Mouse (Mus musculus): ENCODE measurements around the gene Plekho1. TPM values are rescaled to one million over a fixed set of nuclear protein-coding genes. Genes with fewer than 3 reads are reported as not detected.

The Plekho1 gene
- polyA plus RNA-seq, 1 experiment from 2014 or later, result 76.1 TPM

DNA sequence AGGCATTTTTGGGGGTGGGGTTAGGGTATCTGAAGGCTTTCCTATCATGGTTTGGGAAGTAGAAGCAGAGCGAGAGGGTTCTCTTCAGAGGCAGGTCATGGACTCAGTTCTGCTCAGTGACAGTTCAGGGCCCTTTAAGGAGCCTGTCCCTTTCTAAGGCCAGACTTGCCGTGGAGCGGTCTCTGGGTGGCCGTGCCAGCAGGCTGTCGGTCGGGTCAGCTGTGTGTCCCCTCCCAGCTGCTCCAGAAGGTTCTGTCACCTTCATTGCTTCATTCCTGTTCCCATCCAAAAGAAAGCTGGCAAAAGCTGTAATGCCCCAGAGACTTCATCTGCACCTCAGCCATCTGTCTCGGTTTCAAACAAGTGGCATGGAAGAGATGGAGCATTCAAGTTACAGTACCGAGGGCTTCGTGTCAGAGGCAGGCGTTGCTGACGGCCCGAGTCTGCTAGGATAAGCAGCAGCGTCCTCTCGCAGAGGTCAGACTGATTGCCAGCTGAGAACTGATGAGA is 50.0 kb downstream of the Plekho1 start:
- H3K36me3 ChIP-seq, result peaks cover 67% of the 10 kb centered on the region
- no peak overlapping the region for H3K4me3 ChIP-seq
- H3K27ac ChIP-seq (ENCODE audit: poor library complexity, severe bottlenecking), result peak overlapping the region; percentile 47
- H3K4me1 ChIP-seq (replicated peaks), result 0 out of 2 replicates have a peak, but pooled peaks cover 4% of the 10 kb centered on the region
- WGBS, result 57% methylated on average over 14 of the region's 14 CpGs
- H3K27me3 ChIP-seq (replicated peaks), result no peaks in the 10 kb centered on the region
- H3K9ac ChIP-seq, result 0 out of 2 replicates have a peak overlapping the region, but pooled peaks have one; percentile 47
- ATAC-seq (ENCODE audit: insufficient number of reproducible peaks, low FRiP score), result no peak
- no peak overlapping the region for H3K4me2 ChIP-seq
- H3K9me3 ChIP-seq (replicated peaks), result no peaks in the 10 kb centered on the region

DNA sequence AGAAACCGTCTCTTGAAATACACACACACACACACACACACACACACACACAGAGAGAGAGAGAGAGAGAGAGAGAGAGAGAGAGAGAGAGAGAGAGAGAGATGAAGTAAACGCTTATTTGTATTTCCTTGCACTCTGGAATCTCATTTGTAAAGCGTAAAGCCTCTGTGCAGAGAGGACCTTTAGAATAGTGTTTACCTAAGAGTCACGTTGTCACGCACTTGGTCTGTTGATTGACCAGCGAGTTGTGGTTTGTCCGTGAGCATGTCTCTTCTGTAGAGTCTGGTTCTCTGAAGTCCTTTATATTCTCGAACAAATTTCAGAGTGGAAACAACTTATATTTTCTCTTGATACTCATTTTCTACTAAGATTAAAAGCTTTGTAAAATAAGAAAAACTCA is 51.1 kb downstream of the Plekho1 start:
- Histone ChIP-seq H3K4me2 (no peak overlapping the region), H3K36me3 (peaks cover 78% of the 10 kb centered on the region), H3K4me3 (no peak overlapping the region), H3K27ac (ENCODE audit: poor library complexity, severe bottlenecking) (no peak overlapping the region), H3K27me3 (replicated peaks) (no peaks in the 10 kb centered on the region), H3K9ac (no peak overlapping the region), H3K4me1 (replicated peaks) (0 out of 2 replicates have a peak, but pooled peaks cover 4% of the 10 kb centered on the region), H3K9me3 (replicated peaks) (no peaks in the 10 kb centered on the region)
- no peak for ATAC-seq (ENCODE audit: insufficient number of reproducible peaks, low FRiP score)
- WGBS, result 88% methylated on average over 8 of the region's 8 CpGs

DNA sequence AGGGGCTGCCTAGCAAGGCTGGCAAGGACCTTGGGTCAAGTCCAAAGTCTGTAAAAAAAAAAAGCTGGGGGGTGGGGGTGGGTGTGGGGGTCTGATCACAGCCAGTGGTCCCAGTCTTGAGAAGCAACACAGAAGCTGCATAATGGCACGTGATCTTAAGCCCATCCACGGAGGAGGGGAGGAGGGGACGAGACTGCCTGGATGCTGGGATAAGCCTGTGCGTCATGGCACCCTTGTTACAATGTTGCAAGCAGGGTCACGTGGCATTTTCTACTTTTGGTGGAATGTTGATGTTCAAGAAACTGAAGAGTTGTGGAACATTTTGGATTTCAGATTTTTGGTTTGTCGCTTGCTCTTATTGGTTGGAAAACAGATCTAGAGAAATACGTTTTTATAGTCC is 52.6 kb downstream of the Plekho1 start:
- Histone ChIP-seq H3K4me3 (no peak overlapping the region), H3K9me3 (replicated peaks) (no peaks in the 10 kb centered on the region), H3K9ac (no peak overlapping the region), H3K4me2 (no peak overlapping the region), H3K27ac (ENCODE audit: poor library complexity, severe bottlenecking) (no peak overlapping the region), H3K4me1 (replicated peaks) (0 out of 2 replicates have a peak, but pooled peaks cover 4% of the 10 kb centered on the region), H3K27me3 (replicated peaks) (no peaks in the 10 kb centered on the region), H3K36me3 (peaks cover 89% of the 10 kb centered on the region)
- ATAC-seq (ENCODE audit: insufficient number of reproducible peaks, low FRiP score), result no peak
- WGBS, result 94% methylated on average over 7 of the region's 7 CpGs

DNA sequence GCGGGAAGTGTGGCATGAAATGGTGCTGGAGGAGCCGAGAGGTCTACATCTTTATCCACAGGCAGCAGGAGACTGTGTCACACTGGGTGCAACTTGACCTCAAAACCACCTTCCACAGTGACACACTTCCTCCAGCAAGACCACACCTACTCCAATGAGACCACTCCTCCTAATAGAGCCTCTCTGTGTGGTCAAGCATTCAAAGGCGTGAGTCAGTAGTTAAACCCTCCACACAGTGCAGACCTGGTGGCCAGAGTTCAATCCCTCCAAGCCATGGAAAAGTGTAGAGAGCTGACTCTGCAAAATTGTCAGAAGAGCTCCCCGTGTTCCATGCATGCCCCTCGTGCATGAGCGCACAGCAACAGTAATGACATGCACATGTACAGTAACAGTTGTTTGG is 53.1 kb downstream of the Plekho1 start:
- H3K9ac ChIP-seq, result no peak overlapping the region

DNA sequence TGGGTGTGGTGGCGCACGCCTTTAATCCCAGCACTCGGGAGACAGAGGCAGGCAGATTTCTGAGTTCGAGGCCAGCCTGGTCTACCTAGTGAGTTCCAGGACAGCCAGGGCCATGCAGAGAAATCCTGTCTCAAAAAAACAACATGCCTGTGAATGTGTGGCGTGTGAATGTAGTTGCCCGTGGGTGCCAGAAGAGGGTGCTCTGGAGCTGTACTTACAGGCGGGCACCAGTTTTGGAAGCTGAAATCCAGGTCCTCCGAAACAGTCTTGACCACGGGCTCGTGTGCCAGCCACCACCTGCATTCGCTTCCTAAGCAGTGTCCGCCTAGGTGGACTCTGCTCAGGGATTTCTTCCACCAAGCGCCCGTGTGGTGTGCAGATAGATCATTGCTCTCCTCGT is 57.0 kb downstream of the Plekho1 start:
- WGBS, result 91% methylated on average over 15 of the region's 15 CpGs
- Histone ChIP-seq H3K4me2 (no peak overlapping the region), H3K9me3 (replicated peaks) (no peaks in the 10 kb centered on the region), H3K4me3 (no peak overlapping the region), H3K27ac (ENCODE audit: poor library complexity, severe bottlenecking) (no peak overlapping the region), H3K4me1 (replicated peaks) (no peaks in the 10 kb centered on the region), H3K36me3 (peaks cover 92% of the 10 kb centered on the region), H3K9ac (no peak overlapping the region), H3K27me3 (replicated peaks) (no peaks in the 10 kb centered on the region)
- ATAC-seq (ENCODE audit: insufficient number of reproducible peaks, low FRiP score), result no peak

More for the DNA sequence above, 53.1 kb downstream of the Plekho1 start:
- Histone ChIP-seq H3K27me3 (replicated peaks) (no peaks in the 10 kb centered on the region), H3K4me2 (no peak overlapping the region), H3K4me1 (replicated peaks) (0 out of 2 replicates have a peak, but pooled peaks cover 4% of the 10 kb centered on the region), H3K36me3 (peaks cover 91% of the 10 kb centered on the region), H3K9me3 (replicated peaks) (no peaks in the 10 kb centered on the region), H3K27ac (ENCODE audit: poor library complexity, severe bottlenecking) (no peak overlapping the region), H3K4me3 (no peak overlapping the region)
- peak; percentile 25; the same call in 1 of the 2 replicates for ATAC-seq (ENCODE audit: insufficient number of reproducible peaks, low FRiP score)
- 84% methylated on average over 6 of the region's 6 CpGs for WGBS

Other genes starting within 250 kb of the Plekho1 start
- 43.6 TPM in 2 replicates for gene Tars2, start 235.8 kb downstream of the Plekho1 start, polyA plus RNA-seq (2016; fragmentation: Nextera tagmentation; extraction: Ambion mirVana)
- 25.5 and 25.9 TPM in 2 replicates for gene Rprd2, start 177.1 kb downstream of the Plekho1 start, polyA plus RNA-seq (2016; fragmentation: Nextera tagmentation; extraction: Ambion mirVana)
- gene Prpf3, start 140.1 kb downstream of the Plekho1 start, polyA plus RNA-seq (2016; fragmentation: Nextera tagmentation; extraction: Ambion mirVana), result 36.6 and 36.7 TPM in 2 replicates
- 405 and 408 TPM in 2 replicates for gene Mrps21, start 124.5 kb downstream of the Plekho1 start, polyA plus RNA-seq (2016; fragmentation: Nextera tagmentation; extraction: Ambion mirVana)
- gene Ciart, start 113.8 kb downstream of the Plekho1 start, polyA plus RNA-seq (2016; fragmentation: Nextera tagmentation; extraction: Ambion mirVana), result 5.5 and 6.8 TPM in 2 replicates
- gene BC028528, start 104.0 kb downstream of the Plekho1 start, polyA plus RNA-seq (2016; fragmentation: Nextera tagmentation; extraction: Ambion mirVana), result 26.1 and 26.3 TPM in 2 replicates
- 31.8 and 33.8 TPM in 2 replicates for gene Aph1a, start 102.0 kb downstream of the Plekho1 start, polyA plus RNA-seq (2016; fragmentation: Nextera tagmentation; extraction: Ambion mirVana)
- 24.7 and 26.3 TPM in 2 replicates for gene Car14, start 91.3 kb downstream of the Plekho1 start, polyA plus RNA-seq (2016; fragmentation: Nextera tagmentation; extraction: Ambion mirVana)
- 222 and 229 TPM in 2 replicates for gene Anp32e, start 66.8 kb downstream of the Plekho1 start, polyA plus RNA-seq (2016; fragmentation: Nextera tagmentation; extraction: Ambion mirVana)
- gene Vps45, start 62.5 kb upstream of the Plekho1 start, polyA plus RNA-seq (2016; fragmentation: Nextera tagmentation; extraction: Ambion mirVana), result 30.0 and 32.8 TPM in 2 replicates
- gene Otud7b, start 108.5 kb upstream of the Plekho1 start, polyA plus RNA-seq (2016; fragmentation: Nextera tagmentation; extraction: Ambion mirVana), result 20.7 and 22.2 TPM in 2 replicates
- gene Mtmr11, start 166.0 kb upstream of the Plekho1 start, polyA plus RNA-seq (2016; fragmentation: Nextera tagmentation; extraction: Ambion mirVana), result 9.0 and 10.7 TPM in 2 replicates
- gene Sf3b4, start 176.3 kb upstream of the Plekho1 start, polyA plus RNA-seq (2016; fragmentation: Nextera tagmentation; extraction: Ambion mirVana), result 107 and 108 TPM in 2 replicates
- gene Sv2a, start 185.2 kb upstream of the Plekho1 start, polyA plus RNA-seq (2016; fragmentation: Nextera tagmentation; extraction: Ambion mirVana), result 20.3 and 21.7 TPM in 2 replicates
- 44.4 and 45.6 TPM in 2 replicates for gene Bola1, start 223.7 kb upstream of the Plekho1 start, polyA plus RNA-seq (2016; fragmentation: Nextera tagmentation; extraction: Ambion mirVana)
- gene Hist2h2ab, start 223.9 kb upstream of the Plekho1 start, polyA plus RNA-seq (2016; fragmentation: Nextera tagmentation; extraction: Ambion mirVana), result not detected in 2 replicates
- 4.4 and 5.9 TPM in 2 replicates for gene Hist2h2ac, start 224.9 kb upstream of the Plekho1 start, polyA plus RNA-seq (2016; fragmentation: Nextera tagmentation; extraction: Ambion mirVana)
- 5.0 and 5.7 TPM in 2 replicates for gene Hist2h2be, start 225.1 kb upstream of the Plekho1 start, polyA plus RNA-seq (2016; fragmentation: Nextera tagmentation; extraction: Ambion mirVana)
- 2.5 and 3.7 TPM in 2 replicates for gene Hist2h3c2, start 243.1 kb upstream of the Plekho1 start, polyA plus RNA-seq (2016; fragmentation: Nextera tagmentation; extraction: Ambion mirVana)
- 38.3 and 41.2 TPM in 2 replicates for gene Hist2h2aa2, start 244.3 kb upstream of the Plekho1 start, polyA plus RNA-seq (2016; fragmentation: Nextera tagmentation; extraction: Ambion mirVana)
- gene Hist2h2aa1, start 249.5 kb upstream of the Plekho1 start, polyA plus RNA-seq (2016; fragmentation: Nextera tagmentation; extraction: Ambion mirVana), result 6.2 and 12.7 TPM in 2 replicates

All from heart, embryonic 12.5 days (tissue).